Mouse (Mus musculus) gastrocnemius, postnatal 14 days (tissue): Measurements from ENCODE around the gene Plac9a. TPM values are rescaled to one million over a fixed set of nuclear protein-coding genes. Genes with fewer than 3 reads are reported as not detected.
"Not testable (repeated sequence)": the region's sequence is repeated elsewhere in the genome, so short reads cannot be mapped to it uniquely, and the experiment has no call there.

ENCODE experiments used
- DNase-seq: peaks from one replicate; pipeline ENCODE4 v3.0.0; 2021; ENCODE audit warnings: mixed read lengths
- intact Hi-C: fragments of 180-260 bp; cut with DNase I; formaldehyde crosslinking; loops from one replicate; pipeline ENCODE4 v1.15.1; 2025; ENCODE audit warnings: low total_unique reads
- long read RNA-seq, 2 experiments: library from polyadenylated mRNA; stranded (forward); transcript quantifications; one replicate each; pipeline ENCODE4 v2.0.0; 2021
- total RNA-seq, 2 experiments: library from RNA; stranded (reverse); gene quantifications; 2 replicates each; pipeline ENCODE4 v1.2.3; 2021

The Plac9a gene
- 1 to 10 TPM; 2.9 to 3.6 TPM for total RNA-seq
- long read RNA-seq, experiment 1, transcript Plac9a-201 (4 exons, 1,555 nt), result major isoform, 8 of 11 reads
- long read RNA-seq, experiment 1, partial matches to known transcripts, result 0 of 11 reads
- long read RNA-seq, experiment 1, other reads (novel, unspliced or antisense), result 1 of 11 reads
- long read RNA-seq, experiment 2, transcript Plac9a-201 (4 exons, 1,555 nt), result major isoform, 16 of 20 reads
- long read RNA-seq, experiment 2, partial matches to known transcripts, result 0 of 20 reads
- long read RNA-seq, experiment 2, other reads (novel, unspliced or antisense), result 2 of 20 reads

DNA sequence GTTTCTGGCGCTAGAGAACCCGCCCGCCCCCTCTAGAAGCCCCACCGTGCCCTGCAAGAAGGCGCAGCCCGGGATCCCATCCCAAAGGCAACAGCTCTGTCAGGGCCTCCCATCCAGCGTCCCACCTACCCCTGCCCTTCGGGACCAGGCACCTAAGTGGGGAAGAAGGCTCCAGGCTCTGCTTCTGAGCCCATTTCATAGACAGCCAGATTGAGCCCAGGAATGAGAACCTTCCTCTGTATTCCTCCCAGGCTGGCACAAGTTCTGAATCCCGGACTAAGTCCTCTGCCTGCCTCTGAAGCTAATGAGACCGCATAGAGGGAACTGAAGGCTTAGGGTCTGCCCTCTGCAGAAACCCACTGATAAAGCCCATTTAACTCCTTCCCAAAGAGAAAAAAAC is at the start of gene Plac9a:
Plac9a (minus strand) TSS at position 101 of the 400 bp plus-strand sequence.
- intact Hi-C loops, result not testable (repeated sequence)

DNA sequence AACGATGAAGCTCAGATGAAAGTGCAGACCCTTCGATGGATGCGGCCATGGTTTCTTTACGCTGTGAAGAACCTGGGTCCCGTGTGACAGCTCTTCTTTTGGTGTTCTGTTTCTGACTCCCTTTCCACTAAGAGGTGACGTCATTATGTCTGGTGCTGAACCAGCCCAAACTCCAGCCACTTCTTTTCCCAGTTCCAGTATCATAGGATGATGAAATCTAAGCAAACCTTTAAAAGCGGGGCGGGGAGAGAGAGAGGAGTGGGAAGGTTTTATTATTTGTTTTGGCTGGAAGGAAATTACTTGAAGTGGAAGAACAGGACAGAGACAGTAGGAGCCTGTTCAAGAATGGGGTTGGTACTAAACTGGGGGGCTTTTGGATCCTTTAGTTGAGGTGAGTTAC is 35.1 kb upstream of the Plac9a start, which contains the start of gene Cphx1:
Cphx1 (plus strand) TSS at position 301 of the 400 bp plus-strand sequence.
- intact Hi-C loops, DNase-seq: not testable (repeated sequence)

More for the DNA sequence above, at the start of gene Plac9a:
- not testable (repeated sequence) for DNase-seq

GRCm38 (mm10) chr14:25936867-25937630 is 34.1 kb upstream of the Plac9a start:
- DNase-seq, intact Hi-C loops: not testable (repeated sequence)

DNA sequence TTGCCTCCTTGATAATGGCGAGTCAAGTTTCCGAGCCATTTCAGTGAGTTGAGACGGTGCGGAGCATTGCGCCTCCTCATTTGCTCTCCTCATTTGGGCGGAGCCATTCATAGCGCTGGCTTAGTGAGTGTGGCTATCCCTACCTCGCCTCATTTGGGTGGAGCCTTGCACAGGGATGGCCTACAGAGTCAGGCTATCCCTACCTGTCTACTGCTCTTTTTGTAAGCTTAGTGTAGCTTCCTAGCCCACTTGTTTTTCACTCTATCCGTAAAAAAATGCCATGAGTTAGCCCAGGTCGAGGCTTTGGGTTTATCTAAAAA is 24.6 kb upstream of the Plac9a start, which contains the start of gene Tmem254a:
Tmem254a (minus strand) TSS at position 111 of the 320 bp plus-strand sequence.
- intact Hi-C loops, DNase-seq: not testable (repeated sequence)

- intact Hi-C loops, result not testable (repeated sequence)
Measured at GRCm38 (mm10) chr14:25926814-25927561, 24.1 kb upstream of the Plac9a start.

DNA sequence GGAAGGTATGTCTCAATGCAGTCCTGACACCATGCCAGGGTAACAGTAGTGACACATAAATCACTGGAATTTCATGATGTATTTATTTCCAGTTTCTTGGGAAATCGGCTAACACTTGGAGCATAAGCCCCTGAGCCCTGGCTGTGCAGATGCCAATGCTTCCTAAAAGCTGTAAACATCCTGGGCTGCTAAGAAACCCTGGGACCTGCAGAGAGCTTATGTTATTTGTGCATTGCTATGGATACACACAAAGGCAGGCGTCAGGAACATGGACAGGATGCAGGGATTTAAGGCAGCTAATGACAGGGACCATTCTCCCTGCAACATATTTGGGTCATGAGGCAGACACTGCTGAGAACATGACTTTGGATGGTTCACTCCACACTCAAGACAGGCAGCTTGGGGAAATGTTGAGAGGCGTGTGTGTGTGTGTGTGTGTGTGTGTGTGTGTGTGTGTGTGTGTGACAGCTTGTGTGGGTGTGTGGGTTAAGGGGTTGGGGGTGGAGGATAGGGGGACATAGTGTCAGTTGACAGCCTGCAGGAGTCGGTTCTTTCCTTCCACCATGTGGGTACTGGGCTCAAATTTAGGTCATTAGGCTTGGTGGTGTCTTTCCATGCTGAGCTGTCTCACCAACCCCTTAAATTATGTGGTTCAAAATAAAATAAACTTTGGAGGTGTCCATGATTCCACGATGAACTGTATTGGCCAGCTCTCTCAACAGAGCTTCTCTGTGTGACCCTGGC is 15.7 kb upstream of the Plac9a start:
- DNase-seq, intact Hi-C loops: not testable (repeated sequence)

More at GRCm38 (mm10) chr14:25926814-25927561, 24.1 kb upstream of the Plac9a start:
- not testable (repeated sequence) for DNase-seq

DNA sequence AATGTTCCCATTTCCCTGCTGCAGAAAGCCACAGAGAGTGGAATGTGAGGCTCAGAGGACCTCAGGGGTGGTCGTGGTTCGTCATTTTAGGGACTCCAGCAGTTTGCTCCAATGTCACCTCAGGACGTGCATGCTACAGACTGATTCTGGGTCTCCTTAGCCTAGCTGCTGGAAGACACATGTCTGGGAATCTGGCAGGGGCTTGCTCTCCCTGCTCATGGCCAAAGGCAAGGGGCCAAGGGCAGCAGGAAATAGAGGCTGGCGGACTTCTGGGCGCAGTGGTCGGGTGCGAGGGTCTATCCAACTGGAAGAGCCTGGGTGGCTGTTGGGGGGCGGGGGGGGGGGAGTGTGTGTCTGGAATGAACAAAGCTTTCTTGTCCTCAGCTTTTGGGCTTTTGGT is 6.1 kb upstream of the Plac9a start:
- intact Hi-C loops, result not testable (repeated sequence)

GRCm38 (mm10) chr14:25907272-25907671 is 4.4 kb upstream of the Plac9a start:
- DNase-seq, intact Hi-C loops: not testable (repeated sequence)

More for the DNA sequence above, 6.1 kb upstream of the Plac9a start:
- DNase-seq, result not testable (repeated sequence)

DNA sequence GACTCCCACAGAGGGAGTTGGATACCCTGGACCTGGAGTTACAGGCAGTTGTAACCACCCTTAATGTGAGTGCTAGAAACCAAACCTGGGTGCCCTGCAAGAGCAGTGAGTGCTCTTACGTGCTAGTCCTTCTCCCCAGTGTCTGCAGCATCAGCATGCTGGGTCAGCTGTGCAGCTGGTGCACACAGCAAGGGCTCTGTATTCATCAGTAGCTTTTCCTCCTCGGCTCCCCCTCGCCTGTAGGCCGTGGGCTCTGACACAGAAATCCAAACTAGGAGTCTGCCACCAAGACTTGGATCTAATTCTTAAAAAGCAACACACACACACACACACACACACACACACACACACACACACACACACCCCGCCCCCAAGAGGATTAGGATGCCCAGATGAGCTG is 2.3 kb upstream of the Plac9a start:
- DNase-seq, intact Hi-C loops: not testable (repeated sequence)

GRCm38 (mm10) chr14:25895686-25896085 is 7.2 kb downstream of the Plac9a start:
- intact Hi-C loops, DNase-seq: not testable (repeated sequence)

DNA sequence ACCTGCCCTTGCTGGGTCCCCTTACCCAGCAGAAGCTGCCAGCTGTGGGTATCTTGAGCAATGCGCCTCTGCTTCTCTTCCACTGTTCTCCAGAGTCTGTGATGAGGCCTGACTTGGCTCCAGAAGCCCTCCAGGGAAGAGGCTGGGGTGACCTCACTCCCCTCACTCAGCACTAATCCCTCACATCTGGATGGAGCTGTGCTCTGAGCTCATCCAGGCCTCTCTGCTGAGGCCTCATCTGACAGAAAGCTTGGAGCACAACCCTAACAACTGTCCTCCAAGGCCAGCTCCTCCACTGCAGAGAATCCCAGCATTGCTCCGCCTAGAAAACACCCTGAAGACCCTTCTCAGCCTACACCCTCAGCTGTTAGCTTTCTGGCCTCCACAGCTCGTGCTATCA is 8.3 kb downstream of the Plac9a start:
- intact Hi-C loops, DNase-seq: not testable (repeated sequence)

- intact Hi-C loops, DNase-seq: not testable (repeated sequence)
Measured at GRCm38 (mm10) chr14:25885886-25886285, 17.0 kb downstream of the Plac9a start.

GRCm38 (mm10) chr14:25881769-25882168 is 21.1 kb downstream of the Plac9a start:
- DNase-seq, intact Hi-C loops: not testable (repeated sequence)

GRCm38 (mm10) chr14:25876640-25877039 is 26.3 kb downstream of the Plac9a start:
- DNase-seq, intact Hi-C loops: not testable (repeated sequence)

DNA sequence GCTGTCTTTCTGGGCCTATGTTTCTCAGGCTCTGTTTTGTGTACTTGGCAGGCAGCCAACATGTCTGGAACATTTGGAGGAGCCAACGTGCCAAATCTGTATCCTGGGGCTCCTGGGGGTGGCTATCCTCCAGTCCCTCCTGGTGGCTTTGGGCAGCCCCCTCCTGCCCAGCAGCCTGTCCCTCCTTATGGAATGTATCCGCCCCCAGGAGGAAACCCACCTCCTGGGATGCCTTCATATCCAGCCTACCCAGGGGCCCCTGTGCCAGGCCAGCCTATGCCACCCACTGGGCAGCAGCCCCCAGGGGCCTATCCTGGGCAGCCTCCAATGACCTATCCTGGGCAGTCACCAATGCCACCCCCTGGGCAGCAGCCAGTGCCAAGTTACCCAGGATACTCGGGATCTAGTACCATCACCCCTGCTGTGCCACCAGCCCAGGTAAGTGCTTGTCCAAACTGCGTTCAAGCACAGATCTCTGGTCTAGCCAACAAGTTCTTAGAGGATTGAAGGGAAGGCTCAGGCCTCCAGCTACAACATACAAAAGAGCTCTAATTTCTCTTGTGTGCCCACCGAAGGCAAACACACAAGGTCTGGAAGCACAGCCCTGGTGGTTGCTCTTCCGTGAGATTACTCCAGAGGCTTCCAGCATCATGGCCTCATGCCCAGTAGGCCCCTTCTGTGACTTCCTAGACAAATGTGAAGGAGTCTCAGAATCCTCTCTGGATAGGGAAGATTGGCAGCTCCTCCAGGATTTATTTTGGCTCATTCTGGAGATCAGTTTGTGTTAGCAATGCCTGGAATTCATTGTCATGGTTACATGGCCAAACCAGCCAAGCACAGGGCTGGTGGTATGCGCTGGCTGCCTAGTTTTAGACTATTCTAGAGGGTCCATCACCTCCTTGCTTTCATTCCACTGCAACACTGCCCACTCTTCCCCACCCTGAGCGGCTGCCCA is 30.2 kb downstream of the Plac9a start:
- intact Hi-C loops, result no loop called here
- peak; percentile 30 for DNase-seq

GRCm38 (mm10) chr14:25869135-25869878 is 33.6 kb downstream of the Plac9a start:
- no peak for DNase-seq

GRCm38 (mm10) chr14:25868706-25869105 is 34.2 kb downstream of the Plac9a start:
- intact Hi-C loops, result no loop called here
- DNase-seq, result no peak

More at GRCm38 (mm10) chr14:25869135-25869878, 33.6 kb downstream of the Plac9a start:
- intact Hi-C loops, result no loop called here
